Mouse (Mus musculus) lung, postnatal 0 days (tissue): ENCODE measurements at regions not wholly inside any gene's neighbourhood (a gene's known extent, or its start where the extent isn't known, plus 50 kb on each side); places are given as distances from the start of the nearest gene placed in this dataset.

Source experiments
- CTCF ChIP-seq: IDR thresholded peaks from 2 replicates; pipeline ENCODE4 v1.5.1; 2016; ENCODE audit warnings: antibody characterized with exemption, mild to moderate bottlenecking
- EP300 ChIP-seq: IDR thresholded peaks from 2 replicates; pipeline ENCODE4 v1.6.1; 2016; ENCODE audit warnings: antibody characterized with exemption, mild to moderate bottlenecking, control low read depth

GRCm38 (mm10) chr15:60088964-60089899 lies 72.8 kb upstream of the 4933412E24Rik start:
- no peak for TF ChIP-seq CTCF
- no peak for TF ChIP-seq EP300
